28 mouse cellular contexts compared by ENCODE assay signal in genomic region chr6:54900256-54900655, GRCm38 (mm10).
"Had no signal": no experiment of that assay in that cellular context is flagged by ENCODE, and none has a peak within 500 bp of the region (broad histone marks: within the 10 kb centered on the region; RNA-seq: fewer than 3 reads in every experiment).

No protein-coding gene starts in this region.

- H3K4me1 ChIP-seq: heart, embryonic 15.5 days; hindbrain, embryonic 12.5 days; intestine, embryonic 15.5 days; limb, embryonic 10.5 days; limb, embryonic 12.5 days; liver, embryonic 13.5 days; liver, embryonic 15.5 days had no signal

- H3K27me3 ChIP-seq: heart, embryonic 13.5 days; heart, embryonic 15.5 days; hindbrain, embryonic 12.5 days; intestine, embryonic 15.5 days; limb, embryonic 12.5 days; liver, embryonic 13.5 days; liver, embryonic 15.5 days had no signal

- H3K9ac ChIP-seq: heart, embryonic 13.5 days; heart, embryonic 15.5 days; hindbrain, embryonic 12.5 days; hindbrain, embryonic 14.5 days; intestine, embryonic 15.5 days; limb, embryonic 12.5 days; liver, embryonic 13.5 days; liver, embryonic 15.5 days had no signal

- H3K9me3 ChIP-seq: heart, embryonic 13.5 days; heart, embryonic 15.5 days; hindbrain, embryonic 12.5 days; intestine, embryonic 15.5 days; limb, embryonic 10.5 days; limb, embryonic 12.5 days; liver, embryonic 13.5 days; liver, embryonic 15.5 days had no signal

- ATAC-seq: hindbrain, embryonic 16.5 days; inflammation-experienced regulatory T-cells, adult 6 months; intestine, embryonic 15.5 days; intestine, postnatal 0 days had no signal

- DNase-seq: gastrocnemius, postnatal 14 days; gastrocnemius, postnatal 36 days; heart, adult 11 months; heart, adult 2 months; heart, postnatal 14 days; heart, postnatal 36 days; kidney, adult 18-20 months; kidney, adult 8-10 months; kidney, postnatal 10 days; kidney, postnatal 25 days; kidney, postnatal 4 days; liver; liver, embryonic 13.5 days had no signal

- H3K4me2 ChIP-seq: heart, embryonic 11.5 days; heart, embryonic 13.5 days; heart, embryonic 15.5 days; hindbrain, embryonic 12.5 days; hindbrain, embryonic 14.5 days; intestine, embryonic 15.5 days; limb, embryonic 12.5 days; liver, embryonic 11.5 days; liver, embryonic 13.5 days; liver, embryonic 15.5 days had no signal

- H3K4me3 ChIP-seq: heart, adult 2 months; heart, embryonic 13.5 days; heart, embryonic 15.5 days; hindbrain, embryonic 12.5 days; intestine, embryonic 15.5 days; layer of hippocampus, adult 2 months; left cerebral cortex, adult 2 months; limb, embryonic 10.5 days; limb, embryonic 12.5 days; liver, embryonic 13.5 days; liver, embryonic 15.5 days had no signal

- H3K36me3 ChIP-seq: heart, embryonic 13.5 days; heart, embryonic 15.5 days; hindbrain, embryonic 12.5 days; intestine, embryonic 15.5 days; limb, embryonic 10.5 days; limb, embryonic 12.5 days; liver, embryonic 13.5 days; liver, embryonic 15.5 days had no signal

- H3K27ac ChIP-seq: heart, adult 2 months; heart, embryonic 13.5 days; heart, embryonic 15.5 days; hindbrain, embryonic 12.5 days; hindbrain, embryonic 14.5 days; intestine, embryonic 15.5 days; left cerebral cortex, adult 2 months; limb, embryonic 10.5 days; limb, embryonic 12.5 days; liver, embryonic 13.5 days; liver, embryonic 15.5 days had no signal
